Mouse (Mus musculus) ES-CJ7 (cell line): ENCODE measurements around the gene Zfp512b.

ENCODE experiments used
- DNase-seq: peaks from one replicate; pipeline ENCODE4 v3.0.0; 2011; ENCODE audit warnings: low read depth, low spot score

The Zfp512b gene

GRCm38 (mm10) chr2:181592231-181593041 lies at the start of gene Zfp512b:
TSS of gene Zfp512b (minus strand) at chr2:181592803.
- peak; percentile 72 for DNase-seq

- DNase-seq, result no peak
These were observed 43.3 kb upstream of the Zfp512b start for GRCm38 (mm10) chr2:181635865-181636264.

- DNase-seq, result no peak
These were observed 40.0 kb upstream of the Zfp512b start for GRCm38 (mm10) chr2:181632624-181633023.

GRCm38 (mm10) chr2:181628471-181628870 lies 35.9 kb upstream of the Zfp512b start:
- no peak for DNase-seq

- DNase-seq, result peak; percentile 19
These were observed 30.8 kb upstream of the Zfp512b start for GRCm38 (mm10) chr2:181623401-181623800.

GRCm38 (mm10) chr2:181618761-181619495 lies 26.3 kb upstream of the Zfp512b start:
- DNase-seq, result no peak

- no peak for DNase-seq
These were observed 9.8 kb upstream of the Zfp512b start for GRCm38 (mm10) chr2:181602367-181602766.

- DNase-seq, result no peak
These were observed 9.1 kb upstream of the Zfp512b start for GRCm38 (mm10) chr2:181601751-181602145.

- peak; percentile 98 for DNase-seq
These were observed 8.5 kb upstream of the Zfp512b start for GRCm38 (mm10) chr2:181600828-181601750.

- no peak for DNase-seq
These were observed 7.7 kb upstream of the Zfp512b start for GRCm38 (mm10) chr2:181600226-181600758.

GRCm38 (mm10) chr2:181598454-181599351 lies 6.1 kb upstream of the Zfp512b start, which contains the start of gene Samd10:
TSS of gene Samd10 (minus strand) at chr2:181599212.
- DNase-seq, result peak; percentile 56

GRCm38 (mm10) chr2:181597378-181598061 lies 4.9 kb upstream of the Zfp512b start:
- DNase-seq, result peak; percentile 52

- DNase-seq, result no peak
These were observed 3.8 kb upstream of the Zfp512b start for GRCm38 (mm10) chr2:181596221-181596960.

GRCm38 (mm10) chr2:181594946-181595696 lies 2.5 kb upstream of the Zfp512b start:
- peak; percentile 41 for DNase-seq

- no peak for DNase-seq
These were observed 1.3 kb upstream of the Zfp512b start for GRCm38 (mm10) chr2:181593937-181594336.

- DNase-seq, result no peak
These were observed 429 bp upstream of the Zfp512b start for GRCm38 (mm10) chr2:181593042-181593421.

- no peak for DNase-seq
These were observed 996 bp downstream of the Zfp512b start, which contains the start of gene Prpf6 for GRCm38 (mm10) chr2:181591528-181592085. TSS of gene Prpf6 (plus strand) at chr2:181591868.

GRCm38 (mm10) chr2:181590471-181590870 lies 2.1 kb downstream of the Zfp512b start:
- no peak for DNase-seq
